Mouse (Mus musculus): Measurements from ENCODE around the gene Fkbp11. TPM values are rescaled to one million over a fixed set of nuclear protein-coding genes. Genes with fewer than 3 reads are reported as not detected.

The Fkbp11 gene
- not detected for polyA plus RNA-seq (2017; shearing (Covaris generic))

DNA sequence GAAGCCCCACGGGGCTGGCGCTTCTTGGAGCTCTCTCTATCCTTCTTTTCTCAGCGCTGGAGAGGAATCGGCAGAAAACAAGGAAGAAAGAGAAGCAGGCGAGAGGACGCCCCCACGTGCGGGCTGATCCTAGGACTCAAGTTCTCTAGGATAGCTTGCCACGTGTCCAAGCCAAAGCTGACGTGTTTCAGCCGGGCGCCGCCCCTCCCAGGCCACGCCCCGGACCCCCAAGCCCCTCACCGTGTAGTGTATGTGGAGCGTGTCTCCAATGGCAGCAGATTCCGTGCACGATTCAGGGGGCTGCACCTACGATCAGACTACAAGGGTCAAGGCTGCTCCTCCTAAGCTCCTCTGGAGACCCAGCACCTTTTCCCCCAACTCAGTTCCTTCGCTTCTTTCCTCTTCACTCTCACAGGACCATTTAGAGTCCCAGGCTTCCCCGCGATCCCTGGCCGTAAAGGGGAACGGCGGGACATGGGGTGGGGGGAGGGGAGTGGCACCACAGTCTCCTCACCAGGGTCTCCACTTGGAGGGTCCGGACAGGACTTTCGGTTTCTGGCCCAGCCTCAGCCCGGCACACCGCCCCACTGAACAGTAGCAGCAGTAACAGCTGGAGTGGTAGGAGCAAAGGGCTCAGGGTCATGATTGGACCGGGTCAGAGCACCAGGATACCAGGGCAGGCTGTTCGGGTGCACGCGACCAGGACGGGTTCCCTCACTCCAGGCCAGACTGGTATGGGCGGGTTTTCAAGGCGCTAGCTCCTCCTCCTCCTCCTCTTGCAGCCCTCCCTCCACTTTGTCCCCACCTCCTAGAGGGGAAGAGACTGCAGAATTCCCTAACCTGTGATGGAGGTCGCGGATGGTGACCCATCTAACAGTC is at the start of gene Fkbp11:
Gene Fkbp11 (minus strand): TSS at position 756 of the 879 bp plus-strand sequence.

GRCm38 (mm10) chr15:98777762-98778161 is 49.8 kb upstream of the Fkbp11 start, which contains the start of gene Wnt10b:
Gene Wnt10b (minus strand): TSS chr15:98778150.

DNA sequence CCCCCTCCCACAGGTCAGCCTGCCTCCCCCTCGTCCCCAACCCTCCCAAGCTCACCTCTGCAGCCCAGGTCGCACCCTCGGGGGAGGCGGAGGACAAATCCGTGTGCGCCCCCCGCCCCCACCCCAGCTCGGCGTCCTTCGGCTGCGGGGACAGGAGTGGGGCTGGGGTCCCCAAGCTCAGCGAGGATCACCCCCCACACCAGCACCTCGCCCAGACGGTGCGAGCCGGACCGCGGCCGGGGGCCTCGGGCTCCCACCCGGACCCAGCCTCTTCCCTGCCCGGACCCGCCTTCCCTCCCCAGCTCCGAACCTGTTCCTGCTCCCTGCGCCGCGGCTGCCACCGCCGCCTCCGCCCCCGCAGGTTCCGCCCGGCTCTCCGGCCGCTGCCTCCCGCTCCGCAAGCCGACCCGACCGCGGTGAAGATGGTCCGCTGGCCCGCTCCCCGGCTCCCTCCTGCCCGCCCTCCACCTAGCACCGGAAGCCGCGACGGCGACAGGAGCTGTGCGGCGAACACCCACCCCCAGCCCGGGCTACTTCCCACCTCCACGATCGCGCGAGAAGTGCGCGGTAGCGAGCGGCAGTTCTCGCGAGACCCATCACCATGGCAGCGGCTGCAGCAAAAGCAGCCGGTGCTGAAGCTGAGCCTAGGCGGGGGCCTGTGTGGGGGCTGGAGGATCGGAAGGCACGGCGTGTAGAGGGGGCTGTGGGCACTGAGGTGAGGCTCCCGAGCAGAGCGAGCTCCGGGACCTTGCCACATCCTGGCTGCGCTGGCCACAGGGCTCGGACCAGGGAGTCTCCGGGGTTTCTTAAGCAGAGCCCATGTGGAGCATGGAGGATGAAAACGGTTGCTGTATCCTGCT is 34.9 kb upstream of the Fkbp11 start, which contains the start of gene Arf3:
Gene Arf3 (minus strand): TSS at position 545 of the 860 bp plus-strand sequence.

GRCm38 (mm10) chr15:98707766-98708372 is 20.1 kb downstream of the Fkbp11 start, which contains the start of gene Ccdc65:
Gene Ccdc65 (plus strand): TSS chr15:98708207.

DNA sequence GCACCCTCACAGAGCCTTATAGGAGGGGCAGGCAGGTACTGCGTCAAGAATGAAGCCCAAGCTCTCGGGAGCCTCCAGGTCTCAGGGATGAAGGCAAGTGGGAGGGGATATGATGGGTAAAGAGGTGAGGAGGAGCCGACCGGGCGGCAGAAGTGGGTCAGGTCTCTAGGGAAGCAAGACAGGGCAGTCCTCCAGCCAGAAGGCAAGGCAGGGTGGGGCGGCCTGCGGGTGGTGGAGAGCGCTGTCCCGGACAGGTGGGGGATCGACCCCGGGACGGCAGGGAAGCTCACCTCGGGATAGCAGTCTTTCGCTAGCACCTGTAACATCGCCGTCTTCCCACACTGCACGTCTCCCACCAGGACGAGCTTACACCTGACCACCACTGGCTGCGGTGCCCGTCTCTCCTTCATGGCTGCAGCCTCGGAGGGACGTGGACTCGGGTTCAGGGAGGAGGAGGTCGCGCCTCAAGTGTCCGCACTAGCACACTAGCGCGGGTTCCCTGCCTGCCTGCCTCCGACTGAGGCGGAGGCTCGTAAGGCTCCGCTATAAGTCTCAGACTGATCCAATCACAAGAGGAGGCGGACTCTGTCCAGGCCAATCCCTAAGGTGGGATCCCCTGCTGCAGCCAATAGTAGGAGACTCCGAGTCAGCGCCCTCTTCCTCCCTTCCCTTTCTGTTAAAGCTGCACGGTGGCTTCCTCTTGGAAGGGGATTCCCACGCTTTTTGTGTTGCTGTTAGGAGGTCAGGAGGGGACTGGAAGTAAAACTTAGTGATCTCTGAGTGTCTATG is 50.9 kb downstream of the Fkbp11 start, which contains the start of gene Rnd1:
Gene Rnd1 (minus strand): TSS at position 522 of the 789 bp plus-strand sequence.

Other genes with a start within 250 kb of the Fkbp11 start
- not detected for gene Lalba, start 245.5 kb downstream of the Fkbp11 start, polyA plus RNA-seq (2017; shearing (Covaris generic))
- gene Olfr279, start 235.8 kb downstream of the Fkbp11 start, polyA plus RNA-seq (2017; shearing (Covaris generic)): 0.19 TPM
- gene Kansl2, start 193.9 kb downstream of the Fkbp11 start, polyA plus RNA-seq (2017; shearing (Covaris generic)): 63.5 TPM
- 170 TPM for gene Ccnt1, start 157.3 kb downstream of the Fkbp11 start, polyA plus RNA-seq (2017; shearing (Covaris generic))
- gene 4930415O20Rik, start 157.2 kb downstream of the Fkbp11 start, polyA plus RNA-seq (2017; shearing (Covaris generic)): not detected
- 0.57 TPM for gene Adcy6, start 118.1 kb downstream of the Fkbp11 start, polyA plus RNA-seq (2017; shearing (Covaris generic))
- gene Cacnb3, start 97.4 kb downstream of the Fkbp11 start, polyA plus RNA-seq (2017; shearing (Covaris generic)): 0.15 TPM
- 27.5 TPM for gene Ddx23, start 65.3 kb downstream of the Fkbp11 start, polyA plus RNA-seq (2017; shearing (Covaris generic))
- 2.8 TPM for gene Rnd1, start 50.7 kb downstream of the Fkbp11 start, polyA plus RNA-seq (2017; shearing (Covaris generic))
- 0.70 TPM for gene Ccdc65, start 20.0 kb downstream of the Fkbp11 start, polyA plus RNA-seq (2017; shearing (Covaris generic))
- gene Arf3, start 35.0 kb upstream of the Fkbp11 start, polyA plus RNA-seq (2017; shearing (Covaris generic)): 93.8 TPM
- gene Wnt10b, start 50.0 kb upstream of the Fkbp11 start, polyA plus RNA-seq (2017; shearing (Covaris generic)): 0.31 TPM
- gene Wnt1, start 61.7 kb upstream of the Fkbp11 start, polyA plus RNA-seq (2017; shearing (Covaris generic)): not detected
- gene Ddn, start 81.3 kb upstream of the Fkbp11 start, polyA plus RNA-seq (2017; shearing (Covaris generic)): not detected
- 84.8 TPM for gene Prkag1, start 103.3 kb upstream of the Fkbp11 start, polyA plus RNA-seq (2017; shearing (Covaris generic))
- gene Kmt2d, start 143.0 kb upstream of the Fkbp11 start, polyA plus RNA-seq (2017; shearing (Covaris generic)): 27.4 TPM
- gene Rhebl1, start 166.3 kb upstream of the Fkbp11 start, polyA plus RNA-seq (2017; shearing (Covaris generic)): 19.0 TPM
- gene Dhh, start 170.3 kb upstream of the Fkbp11 start, polyA plus RNA-seq (2017; shearing (Covaris generic)): 0.09 TPM
- 105 TPM for gene Lmbr1l, start 190.0 kb upstream of the Fkbp11 start, polyA plus RNA-seq (2017; shearing (Covaris generic))
- 286 TPM for gene Tuba1b, start 206.4 kb upstream of the Fkbp11 start, polyA plus RNA-seq (2017; shearing (Covaris generic))
- gene Gm49450, start 225.4 kb upstream of the Fkbp11 start, polyA plus RNA-seq (2017; shearing (Covaris generic)): not detected
- gene Tuba1a, start 225.5 kb upstream of the Fkbp11 start, polyA plus RNA-seq (2017; shearing (Covaris generic)): 187 TPM

Data from effector memory CD4-positive, alpha-beta T cell, adult 5 months (primary cell).